Mouse (Mus musculus) brown adipose tissue, adult 24 weeks (tissue): ENCODE data around the gene Frmd4b. TPM values are rescaled to one million over a fixed set of nuclear protein-coding genes. Genes with fewer than 3 reads are reported as not detected.

Source experiments
- H3K27ac ChIP-seq: fragments of 200-500 bp; replicated peaks from 2 replicates; pipeline ENCODE4 v1.5.1; 2012; ENCODE audit warnings: low read depth, mild to moderate bottlenecking, low read length
- H3K4me1 ChIP-seq: fragments of 200-500 bp; 2 replicates; pipeline ENCODE4 v1.6.1; 2012; ENCODE audit warnings: low read length, mixed read lengths; ENCODE audit not compliant: control insufficient read depth, insufficient read depth, insufficient read length
- H3K4me3 ChIP-seq: fragments of 200-500 bp; 2 replicates; pipeline ENCODE4 v1.5.1; 2012; ENCODE audit warnings: low read depth, mild to moderate bottlenecking, low read length, moderate library complexity; ENCODE audit not compliant: insufficient read depth
- polyA plus RNA-seq: library from polyadenylated mRNA; stranded (reverse); fragments of >200 nt; gene quantifications from 2 replicates; pipeline ENCODE4 v1.2.4, GENCODE M21; 2012; ENCODE audit not compliant: missing spikeins, insufficient read depth, insufficient read length

Frmd4b gene
- polyA plus RNA-seq, 1 experiment = 3.2 TPM

DNA sequence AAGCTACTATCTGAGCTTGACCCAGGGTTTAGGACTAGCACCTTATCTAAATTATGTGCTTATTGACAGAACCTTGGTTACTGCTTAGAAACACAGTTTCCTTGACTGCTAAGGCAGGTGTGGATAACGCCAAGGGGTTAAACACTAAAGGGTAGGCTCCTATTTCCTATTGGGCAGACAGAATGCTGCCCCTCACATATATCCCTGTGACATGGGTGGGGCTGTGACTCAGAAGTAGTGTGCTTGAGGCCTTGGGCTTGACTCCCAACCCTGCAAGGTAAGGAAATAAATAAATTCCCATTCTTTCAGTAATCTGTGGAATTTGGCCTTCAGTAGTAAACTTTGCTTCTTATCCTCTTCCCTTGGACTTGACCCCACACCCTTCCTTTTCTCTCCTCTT is 275.7 kb downstream of the Frmd4b start:
- H3K27ac ChIP-seq = no peak overlapping the region

GRCm38 (mm10) chr6:97341148-97341547 is 276.2 kb downstream of the Frmd4b start:
- no peak overlapping the region for H3K4me3 ChIP-seq
- no peaks in the 10 kb centered on the region for H3K4me1 ChIP-seq
- H3K27ac ChIP-seq = no peak overlapping the region

More for the DNA sequence above, 275.7 kb downstream of the Frmd4b start:
- Histone ChIP-seq H3K4me1 (no peaks in the 10 kb centered on the region), H3K4me3 (no peak overlapping the region)

DNA sequence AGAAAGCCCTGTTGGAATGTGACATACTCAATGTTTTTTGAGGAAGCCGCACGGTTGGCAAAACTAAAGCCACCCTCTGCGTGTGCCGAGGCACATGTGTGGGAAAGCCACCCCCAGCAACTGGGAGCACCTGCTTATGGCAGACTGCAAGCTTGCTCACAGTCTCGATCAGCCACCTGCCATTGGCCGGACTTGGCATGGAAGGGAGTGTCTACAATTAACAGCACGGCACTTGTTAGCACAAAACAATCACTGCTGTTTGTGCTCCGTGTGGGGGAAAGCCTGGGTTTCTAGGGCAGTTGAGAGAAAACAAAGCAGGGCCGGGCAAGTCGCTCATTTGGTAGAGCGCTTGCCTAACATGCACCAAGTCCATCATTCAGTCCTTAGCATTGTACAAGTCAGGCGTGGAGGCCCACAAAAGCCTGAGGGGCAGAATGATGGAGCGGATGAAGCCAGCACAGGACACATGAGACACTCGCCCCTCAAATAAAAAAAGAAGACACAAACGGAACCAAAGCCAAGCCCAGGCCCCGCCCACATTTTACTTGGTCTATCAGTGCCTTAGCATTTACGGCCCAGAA is 277.0 kb downstream of the Frmd4b start:
- Histone ChIP-seq H3K4me1 (no peaks in the 10 kb centered on the region), H3K4me3 (no peak overlapping the region), H3K27ac (no peak overlapping the region)

- Histone ChIP-seq H3K4me3 (no peak overlapping the region), H3K4me1 (no peaks in the 10 kb centered on the region), H3K27ac (no peak overlapping the region)
Observed at GRCm38 (mm10) chr6:97339271-97339681, 278.1 kb downstream of the Frmd4b start.

GRCm38 (mm10) chr6:97338843-97339242 is 278.5 kb downstream of the Frmd4b start:
- Histone ChIP-seq H3K4me3 (no peak overlapping the region), H3K4me1 (no peaks in the 10 kb centered on the region), H3K27ac (no peak overlapping the region)

DNA sequence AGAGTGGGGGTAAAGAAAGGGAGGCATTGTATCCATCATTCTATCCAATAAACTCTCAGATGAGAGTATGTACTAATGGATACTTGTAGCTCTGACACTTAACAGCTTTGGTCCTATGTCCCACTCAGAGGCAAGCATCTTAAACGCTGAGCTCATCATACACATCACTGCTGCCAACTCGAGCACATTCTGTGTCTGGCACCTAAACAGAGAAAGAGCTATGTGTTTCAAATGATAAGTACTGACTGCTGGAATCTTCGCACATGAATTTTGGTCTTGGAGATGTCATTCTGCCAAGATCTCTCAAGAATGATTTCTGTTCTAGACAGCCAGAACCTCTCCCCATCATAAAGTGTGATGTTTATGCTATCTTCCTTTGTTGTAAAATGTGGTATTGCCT is 284.0 kb downstream of the Frmd4b start:
- no peaks in the 10 kb centered on the region for H3K4me1 ChIP-seq
- no peak overlapping the region for H3K27ac ChIP-seq
- H3K4me3 ChIP-seq = no peak overlapping the region

GRCm38 (mm10) chr6:97323951-97324350 is 293.4 kb downstream of the Frmd4b start:
- no peak overlapping the region for H3K4me3 ChIP-seq
- no peaks in the 10 kb centered on the region for H3K4me1 ChIP-seq
- H3K27ac ChIP-seq = no peak overlapping the region

- no peak overlapping the region for H3K27ac ChIP-seq
Observed at GRCm38 (mm10) chr6:97322126-97322525, 295.2 kb downstream of the Frmd4b start.

DNA sequence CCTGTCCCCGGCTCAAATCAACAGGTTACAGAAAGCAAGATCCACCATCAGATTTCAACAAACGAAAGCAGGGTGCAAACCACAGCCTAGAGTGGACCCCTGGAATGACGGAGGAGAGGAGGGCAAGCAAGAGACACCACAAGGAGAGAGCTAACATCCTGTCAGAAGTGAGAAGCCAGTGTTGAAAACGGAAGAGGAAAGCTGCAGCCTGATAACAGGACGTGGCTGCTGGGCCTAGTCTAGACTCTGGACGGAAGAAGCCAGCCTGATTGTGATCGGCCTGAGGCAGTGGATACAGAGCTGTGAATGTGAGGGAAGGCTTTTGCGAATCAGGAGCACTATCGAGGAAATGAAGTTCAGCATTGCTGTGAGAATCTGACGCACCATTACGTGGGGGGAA is 296.2 kb downstream of the Frmd4b start:
- H3K27ac ChIP-seq = no peak overlapping the region
- H3K4me3 ChIP-seq = no peak overlapping the region
- no peaks in the 10 kb centered on the region for H3K4me1 ChIP-seq

More at GRCm38 (mm10) chr6:97322126-97322525, 295.2 kb downstream of the Frmd4b start:
- H3K4me1 ChIP-seq = no peaks in the 10 kb centered on the region
- no peak overlapping the region for H3K4me3 ChIP-seq

GRCm38 (mm10) chr6:97319081-97319480 is 298.3 kb downstream of the Frmd4b start:
- H3K4me1 ChIP-seq = no peaks in the 10 kb centered on the region
- H3K4me3 ChIP-seq = no peak overlapping the region
- no peak overlapping the region for H3K27ac ChIP-seq

DNA sequence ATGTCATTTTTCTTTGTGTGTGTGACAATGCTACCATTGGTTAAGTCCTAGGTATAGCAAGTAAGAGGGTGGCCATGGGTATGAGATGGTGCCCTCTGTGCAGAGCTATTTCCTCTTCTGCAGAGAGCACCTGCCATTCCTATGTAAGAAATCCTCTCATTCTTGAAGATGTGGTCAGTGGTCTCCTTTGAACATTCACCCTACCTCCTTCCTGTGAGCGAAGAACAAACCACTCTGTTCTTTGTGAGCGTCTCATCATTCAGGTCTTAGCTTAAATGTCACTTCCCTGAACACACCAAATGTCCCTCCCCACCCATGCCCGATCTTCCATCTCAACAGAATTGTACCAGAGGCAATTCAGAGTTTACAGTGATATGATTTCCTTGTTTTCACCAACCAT is 299.4 kb downstream of the Frmd4b start:
- Histone ChIP-seq H3K4me3 (no peak overlapping the region), H3K27ac (no peak overlapping the region), H3K4me1 (no peaks in the 10 kb centered on the region)

GRCm38 (mm10) chr6:97316716-97317115 is 300.6 kb downstream of the Frmd4b start:
- H3K4me3 ChIP-seq = no peak overlapping the region
- no peaks in the 10 kb centered on the region for H3K4me1 ChIP-seq
- no peak overlapping the region for H3K27ac ChIP-seq

- H3K27ac ChIP-seq = no peak overlapping the region
- no peaks in the 10 kb centered on the region for H3K4me1 ChIP-seq
- no peak overlapping the region for H3K4me3 ChIP-seq
Observed at GRCm38 (mm10) chr6:97315311-97315710, 302.0 kb downstream of the Frmd4b start.

DNA sequence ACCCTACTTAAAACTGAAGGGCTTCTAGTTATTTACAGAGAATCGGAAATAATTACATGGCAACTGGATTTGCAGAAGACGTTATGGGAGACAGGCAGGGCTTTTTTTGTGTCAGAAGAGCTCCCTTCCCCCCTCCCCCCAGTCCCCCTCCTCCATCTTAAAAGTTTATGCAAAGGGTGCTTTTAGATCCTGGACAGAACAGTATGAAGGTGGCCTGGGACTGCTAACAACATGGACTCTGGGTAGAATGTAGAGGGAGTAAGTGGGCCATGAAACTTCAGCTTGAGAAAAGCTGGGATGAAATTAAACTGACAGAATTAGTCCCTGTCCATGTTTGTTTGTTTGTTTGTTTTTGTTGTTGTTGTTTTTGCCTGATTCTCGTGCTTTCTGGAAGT is 304.8 kb downstream of the Frmd4b start:
- Histone ChIP-seq H3K4me3 (peak overlapping the region; percentile 56), H3K4me1 (no peaks in the 10 kb centered on the region), H3K27ac (no peak overlapping the region)

DNA sequence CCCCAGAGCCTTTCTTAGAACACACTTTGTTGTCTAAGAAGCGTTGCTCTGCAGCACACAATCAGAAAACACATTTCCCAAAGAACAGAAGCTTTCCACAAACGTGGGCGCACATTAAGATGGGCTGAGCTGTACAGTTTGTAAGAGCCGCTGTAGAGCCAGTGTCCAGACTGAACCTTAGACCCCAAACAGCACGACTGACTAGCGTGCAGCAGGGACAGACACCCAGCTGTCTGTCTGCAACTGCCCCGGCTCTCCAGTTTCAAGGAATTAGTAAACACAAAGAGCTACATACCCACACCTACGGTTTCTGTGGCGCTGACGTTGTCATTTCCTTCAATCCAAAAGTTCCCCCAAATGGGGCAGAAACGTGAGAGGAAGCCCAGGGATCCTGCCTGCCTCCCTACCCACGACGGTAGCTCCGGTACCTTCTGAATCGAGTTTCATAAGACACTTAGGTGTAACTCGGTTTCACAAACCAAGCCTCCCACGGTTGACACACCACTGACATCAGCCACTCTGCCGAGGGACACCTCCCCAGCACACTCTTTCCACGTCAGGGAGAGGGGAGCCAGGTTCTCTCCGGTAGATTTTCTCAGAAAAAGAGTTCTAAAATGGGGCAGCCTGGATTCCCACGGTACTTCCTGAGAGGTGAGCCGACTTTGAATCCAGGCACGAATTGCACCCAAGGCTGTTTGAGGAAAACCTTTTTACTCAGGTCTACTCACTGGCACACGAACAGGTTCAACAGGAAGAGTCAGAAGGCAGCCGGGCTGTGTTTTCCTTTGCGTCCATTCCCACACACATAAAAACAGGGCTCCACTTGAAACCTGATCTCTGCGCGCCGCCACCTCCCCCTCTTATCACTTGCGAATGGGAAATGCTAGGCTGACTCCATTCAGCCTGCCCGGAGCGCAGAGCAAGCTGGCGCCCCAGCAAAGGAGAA is 305.5 kb downstream of the Frmd4b start:
- H3K4me1 ChIP-seq = no peaks in the 10 kb centered on the region
- peak overlapping the region; percentile 56 for H3K4me3 ChIP-seq
- H3K27ac ChIP-seq = peak overlapping the region; percentile 61

- 0 out of 2 replicates have a peak overlapping the region, but pooled peaks have one; percentile 31 for H3K27ac ChIP-seq
- peak overlapping the region; percentile 56 for H3K4me3 ChIP-seq
- H3K4me1 ChIP-seq = no peaks in the 10 kb centered on the region
Observed at GRCm38 (mm10) chr6:97310901-97311331, 306.4 kb downstream of the Frmd4b start.
